Mouse (Mus musculus): ENCODE measurements at regions not wholly inside any gene's neighbourhood (a gene's known extent, or its start where the extent isn't known, plus 50 kb on each side); places are given as distances from the start of the nearest gene placed in this dataset.

DNA sequence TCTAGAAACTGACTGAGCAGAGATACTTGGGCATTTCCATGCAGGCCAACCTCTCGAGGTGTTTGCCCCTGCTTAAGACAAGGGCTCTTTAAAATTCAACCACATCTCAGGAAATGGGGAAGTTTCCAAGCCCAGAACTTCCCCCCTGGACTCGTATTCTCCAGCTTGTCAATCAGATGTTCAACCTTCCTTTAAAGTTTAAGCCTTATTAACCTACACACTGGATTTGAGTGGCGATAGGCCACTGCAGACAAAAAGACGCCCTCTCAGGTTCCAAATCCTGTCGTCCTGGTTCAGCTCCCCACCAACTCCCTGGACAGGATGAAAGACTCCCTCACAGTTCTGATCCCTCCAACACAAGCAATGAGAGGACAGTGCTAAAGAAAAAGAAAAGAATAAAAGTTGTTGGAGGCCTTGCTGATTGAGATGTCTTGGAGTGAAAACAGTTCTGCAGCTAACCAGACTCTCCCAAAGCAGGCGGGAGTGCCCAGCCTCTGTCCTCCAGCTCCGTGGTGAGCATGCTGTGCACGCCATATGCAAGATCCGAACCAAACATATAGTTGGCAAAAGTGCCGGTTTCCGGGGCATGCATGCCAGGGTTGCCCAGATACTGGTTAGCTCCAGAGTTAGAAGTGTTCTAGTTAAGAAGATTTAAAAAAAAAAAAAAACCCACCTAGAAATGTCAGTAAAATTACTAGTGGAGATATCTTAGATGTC lies 298.3 kb downstream of the Mycn start:
- H3K4me2 ChIP-seq = no peak overlapping the region
- no peak overlapping the region for H3K4me3 ChIP-seq (replicated peaks)
- no peaks in the 10 kb centered on the region for H3K9me3 ChIP-seq (replicated peaks)
- H3K27ac ChIP-seq = no peak overlapping the region
- ATAC-seq (replicated peaks; ENCODE audit: low FRiP score) = peak; percentile 70
- H3K27me3 ChIP-seq = no peaks in the 10 kb centered on the region
- H3K9ac ChIP-seq = no peak overlapping the region
- H3K36me3 ChIP-seq = no peaks in the 10 kb centered on the region
- 55% methylated on average over 11 of the region's 11 CpGs for WGBS
- H3K4me1 ChIP-seq = 0 out of 2 replicates have a peak, but pooled peaks cover 17% of the 10 kb centered on the region

GRCm38 (mm10) chr12:12635308-12635707 lies 306.4 kb downstream of the Mycn start:
- no peak for ATAC-seq (replicated peaks; ENCODE audit: low FRiP score)
- H3K4me1 ChIP-seq = no peaks in the 10 kb centered on the region
- H3K9ac ChIP-seq = no peak overlapping the region
- WGBS = 88% methylated on average over 3 of the region's 3 CpGs
- no peaks in the 10 kb centered on the region for H3K27me3 ChIP-seq
- no peaks in the 10 kb centered on the region for H3K36me3 ChIP-seq
- no peak overlapping the region for H3K27ac ChIP-seq
- no peak overlapping the region for H3K4me2 ChIP-seq
- no peaks in the 10 kb centered on the region for H3K9me3 ChIP-seq (replicated peaks)
- no peak overlapping the region for H3K4me3 ChIP-seq (replicated peaks)

- Histone ChIP-seq H3K9ac (no peak overlapping the region), H3K4me2 (no peak overlapping the region), H3K27ac (no peak overlapping the region), H3K36me3 (no peaks in the 10 kb centered on the region), H3K9me3 (replicated peaks) (no peaks in the 10 kb centered on the region), H3K4me1 (peaks cover 3% of the 10 kb centered on the region; the same call in 1 of the 2 replicates), H3K27me3 (no peaks in the 10 kb centered on the region), H3K4me3 (replicated peaks) (no peak overlapping the region)
- no peak for ATAC-seq (replicated peaks; ENCODE audit: low FRiP score)
- WGBS = 93% methylated on average over 4 of the region's 4 CpGs
These were observed 314.1 kb downstream of the Mycn start for GRCm38 (mm10) chr12:12627597-12627996.

- H3K9me3 ChIP-seq (replicated peaks) = no peaks in the 10 kb centered on the region
- no peaks in the 10 kb centered on the region for H3K36me3 ChIP-seq
- peaks cover 4% of the 10 kb centered on the region; the same call in 1 of the 2 replicates for H3K4me1 ChIP-seq
- ATAC-seq (replicated peaks; ENCODE audit: low FRiP score) = 0 out of 2 replicates have a peak, but pooled peaks have one; percentile 47
- no peak overlapping the region for H3K27ac ChIP-seq
- H3K9ac ChIP-seq = no peak overlapping the region
- WGBS = 61% methylated on average over 1 of the region's 1 CpGs
- H3K27me3 ChIP-seq = no peaks in the 10 kb centered on the region
- no peak overlapping the region for H3K4me3 ChIP-seq (replicated peaks)
- no peak overlapping the region for H3K4me2 ChIP-seq
These were observed 315.9 kb downstream of the Mycn start for GRCm38 (mm10) chr12:12625788-12626187.

DNA sequence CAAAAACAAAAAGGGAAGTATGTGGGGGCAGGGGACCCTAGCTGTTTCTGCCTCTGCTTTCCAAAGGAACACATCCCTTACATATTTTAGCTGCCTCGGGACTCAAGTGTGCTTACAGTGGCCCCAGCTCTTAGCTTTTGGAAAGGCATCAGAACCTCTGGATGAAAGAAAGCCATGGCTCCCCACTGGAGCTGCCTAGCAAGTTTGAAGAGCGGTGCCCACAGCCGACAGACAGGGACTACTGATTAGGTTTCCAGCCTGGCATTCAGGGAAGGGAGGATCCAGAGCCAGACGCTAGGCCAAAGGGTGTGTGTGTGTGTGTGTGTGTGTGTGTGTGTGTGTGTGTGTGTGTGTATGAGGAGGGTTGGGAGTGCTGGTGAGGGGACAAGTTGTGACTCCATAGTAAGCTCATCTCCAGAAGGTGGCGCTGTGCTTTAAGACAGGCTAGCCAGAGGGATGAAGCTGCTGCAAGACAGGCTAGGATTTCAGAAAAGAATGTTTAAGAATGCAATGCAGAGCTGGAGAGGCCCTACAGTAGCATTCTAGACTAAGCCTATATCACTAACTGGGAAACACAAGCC lies 318.9 kb downstream of the Mycn start:
- Histone ChIP-seq H3K27me3 (no peaks in the 10 kb centered on the region), H3K4me3 (replicated peaks) (no peak overlapping the region), H3K36me3 (no peaks in the 10 kb centered on the region), H3K9ac (no peak overlapping the region), H3K4me1 (peaks cover 4% of the 10 kb centered on the region; the same call in 1 of the 2 replicates), H3K9me3 (replicated peaks) (no peaks in the 10 kb centered on the region), H3K27ac (no peak overlapping the region), H3K4me2 (no peak overlapping the region)
- WGBS = 24% methylated on average over 5 of the region's 5 CpGs
- ATAC-seq (replicated peaks; ENCODE audit: low FRiP score) = peak; percentile 82

GRCm38 (mm10) chr12:12621506-12621905 lies 320.2 kb downstream of the Mycn start:
- Histone ChIP-seq H3K36me3 (no peaks in the 10 kb centered on the region), H3K4me3 (replicated peaks) (no peak overlapping the region), H3K27me3 (no peaks in the 10 kb centered on the region), H3K9ac (no peak overlapping the region), H3K4me2 (no peak overlapping the region), H3K4me1 (peaks cover 4% of the 10 kb centered on the region; the same call in 1 of the 2 replicates), H3K9me3 (replicated peaks) (no peaks in the 10 kb centered on the region), H3K27ac (no peak overlapping the region)
- 82% methylated on average over 9 of the region's 9 CpGs for WGBS
- ATAC-seq (replicated peaks; ENCODE audit: low FRiP score) = no peak

GRCm38 (mm10) chr12:12620316-12620715 lies 321.4 kb downstream of the Mycn start:
- WGBS = 94% methylated on average over 5 of the region's 5 CpGs

GRCm38 (mm10) chr12:12619431-12619830 lies 322.3 kb downstream of the Mycn start:
- H3K27me3 ChIP-seq = no peaks in the 10 kb centered on the region
- WGBS = 66% methylated on average over 5 of the region's 5 CpGs
- no peak for ATAC-seq (replicated peaks; ENCODE audit: low FRiP score)

More at GRCm38 (mm10) chr12:12620316-12620715, 321.4 kb downstream of the Mycn start:
- Histone ChIP-seq H3K9ac (no peak overlapping the region), H3K36me3 (no peaks in the 10 kb centered on the region), H3K4me2 (no peak overlapping the region), H3K27me3 (no peaks in the 10 kb centered on the region), H3K4me1 (peaks cover 4% of the 10 kb centered on the region; the same call in 1 of the 2 replicates), H3K9me3 (replicated peaks) (no peaks in the 10 kb centered on the region), H3K4me3 (replicated peaks) (no peak overlapping the region), H3K27ac (no peak overlapping the region)
- no peak for ATAC-seq (replicated peaks; ENCODE audit: low FRiP score)

GRCm38 (mm10) chr12:12612520-12612919 lies 329.2 kb downstream of the Mycn start:
- Histone ChIP-seq H3K4me2 (no peak overlapping the region), H3K9ac (no peak overlapping the region), H3K9me3 (replicated peaks) (no peaks in the 10 kb centered on the region), H3K4me3 (replicated peaks) (no peak overlapping the region), H3K36me3 (no peaks in the 10 kb centered on the region), H3K27me3 (no peaks in the 10 kb centered on the region), H3K27ac (no peak overlapping the region), H3K4me1 (no peaks in the 10 kb centered on the region)
- WGBS = 94% methylated on average over 3 of the region's 3 CpGs
- no peak for ATAC-seq (replicated peaks; ENCODE audit: low FRiP score)

More at GRCm38 (mm10) chr12:12619431-12619830, 322.3 kb downstream of the Mycn start:
- H3K4me3 ChIP-seq (replicated peaks) = no peak overlapping the region
- H3K27ac ChIP-seq = no peak overlapping the region
- H3K9me3 ChIP-seq (replicated peaks) = no peaks in the 10 kb centered on the region
- H3K4me2 ChIP-seq = no peak overlapping the region
- H3K4me1 ChIP-seq = peaks cover 4% of the 10 kb centered on the region; the same call in 1 of the 2 replicates
- H3K36me3 ChIP-seq = no peaks in the 10 kb centered on the region
- H3K9ac ChIP-seq = no peak overlapping the region

- no peak overlapping the region for H3K4me2 ChIP-seq
- WGBS = 70% methylated on average over 4 of the region's 4 CpGs
- H3K27me3 ChIP-seq = no peaks in the 10 kb centered on the region
- no peak for ATAC-seq (replicated peaks; ENCODE audit: low FRiP score)
- H3K9ac ChIP-seq = no peak overlapping the region
- no peak overlapping the region for H3K27ac ChIP-seq
- no peaks in the 10 kb centered on the region for H3K4me1 ChIP-seq
- no peak overlapping the region for H3K4me3 ChIP-seq (replicated peaks)
- no peaks in the 10 kb centered on the region for H3K9me3 ChIP-seq (replicated peaks)
- H3K36me3 ChIP-seq = no peaks in the 10 kb centered on the region
These were observed 330.9 kb downstream of the Mycn start for GRCm38 (mm10) chr12:12610861-12611260.

GRCm38 (mm10) chr12:12607995-12608394 lies 333.7 kb downstream of the Mycn start:
- no peak overlapping the region for H3K4me2 ChIP-seq
- H3K9me3 ChIP-seq (replicated peaks) = no peaks in the 10 kb centered on the region
- H3K27ac ChIP-seq = no peak overlapping the region
- no peaks in the 10 kb centered on the region for H3K27me3 ChIP-seq
- H3K36me3 ChIP-seq = no peaks in the 10 kb centered on the region
- no peak for ATAC-seq (replicated peaks; ENCODE audit: low FRiP score)
- no peaks in the 10 kb centered on the region for H3K4me1 ChIP-seq
- WGBS = 93% methylated on average over 4 of the region's 4 CpGs
- H3K9ac ChIP-seq = no peak overlapping the region
- H3K4me3 ChIP-seq (replicated peaks) = no peak overlapping the region

GRCm38 (mm10) chr12:12606911-12607310 lies 334.8 kb downstream of the Mycn start:
- H3K9ac ChIP-seq = no peak overlapping the region
- H3K4me2 ChIP-seq = no peak overlapping the region
- no peak overlapping the region for H3K4me3 ChIP-seq (replicated peaks)
- no peaks in the 10 kb centered on the region for H3K4me1 ChIP-seq
- H3K36me3 ChIP-seq = no peaks in the 10 kb centered on the region
- no peak overlapping the region for H3K27ac ChIP-seq
- H3K27me3 ChIP-seq = no peaks in the 10 kb centered on the region
- WGBS = 85% methylated on average over 6 of the region's 6 CpGs
- ATAC-seq (replicated peaks; ENCODE audit: low FRiP score) = no peak
- H3K9me3 ChIP-seq (replicated peaks) = no peaks in the 10 kb centered on the region

Data from kidney, embryonic 15.5 days (tissue).